Mouse (Mus musculus) CH12F3 (cell line): ENCODE data around the gene Hirip3.

Experiments
- in situ Hi-C: fragments of 300-500 bp; cut with MboI; formaldehyde crosslinking; loops from 2 replicates; pipeline ENCODE4 v1.14.3; 2020; ENCODE audit warnings: low sequenced_read_pairs

Hirip3 gene

DNA sequence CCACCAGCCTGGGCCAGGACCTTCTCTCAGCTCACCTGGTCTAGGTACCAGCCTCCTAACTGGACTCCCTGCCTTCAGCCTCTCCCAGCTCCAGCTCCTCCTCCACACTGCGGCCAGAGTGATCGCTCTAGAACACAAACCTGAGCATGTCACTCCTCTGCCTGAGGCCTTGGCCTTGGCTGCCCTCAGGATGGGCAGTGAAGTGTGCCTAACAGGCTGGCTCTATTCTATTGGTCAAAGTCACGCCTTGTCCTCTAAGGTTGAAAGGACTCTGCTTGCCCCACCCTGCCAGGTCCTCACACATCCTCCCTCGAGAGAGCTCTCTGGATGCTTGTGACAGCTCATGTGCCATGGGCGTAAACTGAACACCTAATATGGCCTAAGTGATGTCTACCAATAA is 8.3 kb upstream of the Hirip3 start:
- in situ Hi-C loops: no loop called here

DNA sequence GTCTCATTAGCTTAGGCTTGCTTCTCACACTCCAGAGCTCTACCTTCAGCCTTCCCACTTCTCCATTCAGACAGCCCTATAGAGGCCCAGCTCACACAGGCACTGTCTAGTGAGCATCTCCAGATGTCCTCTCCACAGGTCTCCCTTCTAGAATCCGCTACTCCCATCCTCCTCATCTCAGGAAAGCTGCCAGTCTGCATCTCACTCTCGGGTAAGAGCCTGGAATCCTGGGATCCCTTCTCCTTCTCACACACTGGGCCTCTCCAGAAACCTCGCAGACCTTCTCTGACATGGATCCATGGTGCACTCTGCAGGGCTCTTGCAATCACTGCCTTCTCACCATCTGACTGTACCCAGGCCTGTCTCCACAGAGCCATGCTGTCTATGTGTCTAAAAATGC is 6.1 kb upstream of the Hirip3 start:
- in situ Hi-C loops: no loop called here

DNA sequence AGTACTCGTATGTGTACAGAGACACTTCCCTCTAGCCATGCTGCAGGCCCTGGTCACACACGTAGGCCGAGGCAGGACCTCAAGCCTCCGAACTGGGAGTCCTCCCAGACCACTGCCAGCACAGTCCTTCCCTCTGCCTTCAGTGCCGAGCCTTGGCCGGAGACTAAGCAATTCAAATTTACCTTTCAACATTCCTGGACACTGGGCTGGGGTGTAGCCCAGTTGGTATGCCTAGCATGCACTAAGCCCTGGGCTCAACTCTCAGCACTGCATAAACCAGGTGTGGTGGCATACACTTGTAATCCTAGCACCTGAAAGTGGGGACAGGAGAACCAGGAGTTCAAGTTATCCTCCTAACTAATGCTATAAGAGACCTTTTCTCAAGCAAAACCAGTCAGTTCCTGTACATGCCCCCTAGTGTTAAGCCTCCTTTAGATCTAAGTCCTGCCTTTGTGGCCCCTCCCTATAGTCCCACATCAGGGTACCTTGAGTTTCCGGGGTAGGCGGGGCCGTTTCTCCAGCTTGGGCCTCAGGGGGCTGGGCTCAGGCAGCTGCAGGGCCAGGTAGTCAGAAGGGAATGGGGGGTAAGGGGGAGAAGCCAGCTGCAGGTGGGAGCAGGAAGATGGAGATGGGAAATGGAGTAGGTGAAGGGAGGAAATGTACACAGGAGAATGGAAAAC is 4.9 kb upstream of the Hirip3 start:
- in situ Hi-C loops: no loop called here

DNA sequence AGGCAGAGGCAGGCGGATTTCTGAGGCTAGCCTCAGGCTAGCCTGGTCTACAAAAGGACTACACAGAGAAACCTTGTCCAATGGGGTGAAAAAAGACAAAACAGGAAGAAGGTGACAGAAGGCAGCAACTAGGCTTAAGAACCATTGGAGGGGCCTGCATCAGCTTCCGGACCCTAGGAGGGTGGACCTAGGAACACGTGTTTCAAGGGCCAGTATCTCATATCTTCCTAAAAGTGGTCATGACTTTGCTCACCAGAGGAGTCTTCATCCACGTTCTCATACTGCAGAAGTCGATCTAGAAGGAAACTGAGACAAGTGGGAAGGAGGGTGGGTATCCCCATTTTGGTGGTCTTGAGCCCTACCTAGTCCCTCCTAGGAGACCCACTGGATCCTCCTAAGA is 785 bp upstream of the Hirip3 start:
- in situ Hi-C loops: no loop called here

DNA sequence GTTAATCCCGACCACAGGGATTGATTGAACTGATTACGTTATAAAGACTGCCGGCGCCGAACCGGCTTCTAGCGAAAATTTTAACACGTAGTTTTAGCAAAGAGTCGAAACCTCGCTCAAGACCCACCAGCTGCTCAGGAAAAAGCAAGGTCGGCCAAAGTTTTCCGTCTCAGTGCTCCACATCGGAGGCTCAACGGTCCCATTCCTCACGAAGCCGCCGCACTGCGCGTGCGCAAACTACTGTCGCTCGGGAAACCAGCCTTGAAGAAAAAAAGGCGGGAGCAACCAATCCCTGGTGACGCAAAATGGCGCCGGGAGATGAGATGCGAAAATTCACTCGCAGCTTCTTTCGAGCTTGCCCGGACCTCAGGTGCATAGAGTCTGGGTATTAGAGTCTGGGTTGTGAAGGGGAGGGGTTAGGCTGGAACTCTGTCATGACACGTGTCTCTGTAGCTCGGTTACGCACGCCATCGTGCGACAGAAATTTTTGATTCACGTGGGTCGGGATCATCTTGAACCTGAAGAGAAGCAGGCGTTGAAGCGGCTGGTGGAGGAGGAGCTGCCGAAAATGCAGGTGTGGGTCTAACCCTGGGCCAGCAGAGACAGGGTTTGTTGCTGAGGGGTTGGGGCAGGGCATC is 494 bp downstream of the Hirip3 start, which contains the start of gene Ino80e:
Gene Ino80e (minus strand): TSS at position 231 of the 638 bp plus-strand sequence.
- in situ Hi-C loops: no loop called here

DNA sequence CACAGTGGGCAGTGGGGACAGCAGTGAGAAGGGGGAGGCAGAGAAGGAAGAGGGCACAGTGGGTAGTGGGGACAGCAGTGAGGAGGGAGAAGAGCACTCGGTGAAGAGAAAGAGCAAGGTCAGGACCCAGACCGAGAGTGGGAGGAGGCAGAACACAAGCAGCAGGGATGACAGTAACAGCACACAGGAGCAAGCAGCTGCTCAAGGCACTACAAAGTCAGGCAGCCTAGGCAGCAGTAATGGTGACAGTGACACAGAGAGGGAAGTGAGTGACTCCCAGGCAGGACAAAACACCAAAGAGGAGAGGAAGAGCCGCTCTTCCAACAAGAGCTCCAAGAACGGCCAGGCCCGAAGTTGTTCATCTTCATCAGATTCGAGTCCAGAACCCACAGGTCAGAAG is 2.0 kb downstream of the Hirip3 start:
- in situ Hi-C loops: no loop called here

DNA sequence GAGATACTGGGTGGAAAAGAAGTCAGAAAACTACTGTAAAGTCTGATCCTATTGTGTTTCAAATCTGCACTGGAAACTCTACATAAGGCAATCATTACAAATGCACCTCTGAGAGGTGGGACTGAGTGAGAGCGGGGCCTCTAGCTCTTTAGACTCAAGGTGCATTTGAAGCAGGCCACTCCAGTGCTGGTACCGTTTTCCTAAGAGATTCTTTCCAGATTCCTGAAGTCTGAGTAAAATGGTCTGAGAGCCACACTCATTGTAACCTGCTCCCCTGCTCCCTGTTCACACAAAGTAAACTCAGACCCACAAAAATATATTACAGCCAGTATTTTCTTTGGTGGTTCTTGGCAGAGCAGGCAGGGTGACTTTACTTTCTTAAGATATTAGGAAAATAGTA is 5.8 kb downstream of the Hirip3 start:
- in situ Hi-C loops: no loop called here

DNA sequence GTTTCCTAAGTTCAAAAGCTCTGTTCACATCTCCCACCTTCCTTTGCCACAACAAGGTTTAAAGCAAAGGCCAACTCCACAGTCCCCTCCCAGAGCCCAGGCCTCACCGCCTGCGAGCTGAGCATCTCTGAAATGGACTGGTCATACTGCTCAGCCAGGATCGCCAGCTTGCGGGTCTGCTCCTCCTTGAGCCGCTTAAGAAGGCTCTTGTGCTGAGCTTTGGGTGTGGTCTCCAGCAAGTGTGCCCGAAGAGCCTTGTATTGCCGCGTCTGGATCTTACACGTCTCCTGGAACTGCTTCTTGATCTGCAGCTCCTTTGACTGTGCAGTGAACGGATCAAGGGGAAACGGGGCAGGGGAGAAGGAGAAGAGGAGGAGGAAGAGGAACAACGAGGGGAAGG is 6.2 kb downstream of the Hirip3 start:
- in situ Hi-C loops: no loop called here

DNA sequence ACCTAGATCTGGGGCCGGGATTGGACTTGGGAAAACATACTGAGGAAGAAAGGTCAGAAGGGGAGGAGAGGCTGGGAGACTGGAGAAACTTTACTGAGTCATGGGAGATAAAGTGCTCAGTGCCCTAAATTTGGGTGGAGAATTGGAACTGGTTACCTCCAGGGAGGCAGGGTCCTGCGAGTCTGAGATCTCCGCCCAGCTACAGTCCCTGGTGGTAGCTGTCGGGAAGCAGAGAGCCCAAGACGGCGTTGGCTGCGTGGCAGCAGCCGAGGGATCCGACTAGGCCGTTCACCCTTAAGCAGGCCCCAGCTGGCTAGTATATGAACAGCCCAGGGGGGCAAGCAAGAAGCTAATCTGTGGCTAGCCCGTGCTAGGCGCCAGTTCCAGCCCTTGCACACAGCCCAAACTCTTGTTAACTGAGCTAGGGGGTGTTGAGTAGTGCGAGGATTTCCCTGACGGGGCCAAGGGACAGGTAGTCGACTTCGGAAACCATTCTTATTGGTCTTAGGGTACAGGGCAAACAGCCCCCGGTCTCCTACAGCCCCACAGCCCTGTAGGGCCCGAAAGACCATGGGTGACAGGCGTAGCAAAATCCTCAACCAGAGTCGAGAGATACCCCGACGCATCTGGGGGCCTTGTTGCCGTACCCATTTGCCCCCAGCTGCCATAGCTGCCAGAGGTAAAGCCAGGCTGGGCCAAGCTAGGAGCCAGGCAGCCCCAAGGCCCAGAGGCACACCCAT is 8.2 kb downstream of the Hirip3 start:
- in situ Hi-C loops: no loop called here

DNA sequence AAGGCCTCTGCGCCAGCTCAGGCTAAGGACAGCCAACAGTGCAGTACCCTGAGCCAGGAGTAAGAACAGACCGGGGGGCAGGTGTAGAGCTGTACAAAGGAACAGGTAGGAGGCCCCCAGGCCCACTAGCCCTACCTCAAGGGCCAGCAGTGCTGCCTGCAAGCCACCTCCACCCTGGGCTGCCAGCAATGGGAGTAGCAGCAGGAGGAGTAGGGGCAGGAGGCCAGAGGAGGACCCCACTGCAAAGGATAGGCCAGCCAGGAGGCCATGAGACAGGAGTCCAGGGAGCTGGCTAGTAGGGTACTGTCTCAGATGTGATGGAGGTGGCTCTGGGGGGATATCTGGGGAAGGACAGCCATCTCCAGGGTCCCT is 8.7 kb downstream of the Hirip3 start:
- in situ Hi-C loops: no loop called here

DNA sequence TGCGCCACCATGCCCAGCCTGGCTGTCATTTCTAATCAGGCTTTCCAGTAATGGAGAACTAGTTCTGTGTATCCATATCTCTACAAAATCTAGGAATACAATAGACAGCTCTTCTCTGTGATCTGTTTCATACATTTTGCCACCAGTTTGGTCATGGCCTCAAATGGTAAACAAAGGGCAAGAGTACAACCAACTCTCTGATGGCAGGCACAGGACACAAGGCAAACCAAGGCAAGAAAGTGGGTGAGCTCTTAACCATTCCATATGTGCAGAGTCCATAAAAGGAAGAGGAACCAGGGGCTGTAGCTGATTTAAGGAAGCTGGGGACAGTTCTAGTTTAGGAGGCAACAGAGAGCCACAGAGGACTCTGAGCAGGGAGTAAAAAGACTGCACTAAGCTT is 15.5 kb downstream of the Hirip3 start:
- in situ Hi-C loops: no loop called here

DNA sequence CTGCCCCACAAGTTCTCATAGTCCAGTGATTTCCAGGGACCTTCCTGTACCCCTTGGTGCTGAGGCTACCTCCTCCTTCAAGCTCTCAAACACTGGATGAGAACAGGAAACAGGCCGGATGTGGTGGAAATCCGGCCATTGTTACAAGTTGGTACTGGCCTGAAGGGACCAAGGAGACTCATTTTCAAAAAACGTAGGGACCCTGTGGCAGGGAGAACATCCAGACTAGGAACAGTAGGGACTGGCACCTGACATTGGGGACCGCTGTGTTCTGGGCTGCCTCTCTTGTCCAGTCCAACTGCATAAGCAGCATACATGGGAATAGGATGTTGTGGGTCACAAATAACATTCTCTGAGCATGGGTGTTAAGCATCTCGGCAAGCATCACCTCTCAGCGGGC is 19.3 kb downstream of the Hirip3 start:
- in situ Hi-C loops: no loop called here

DNA sequence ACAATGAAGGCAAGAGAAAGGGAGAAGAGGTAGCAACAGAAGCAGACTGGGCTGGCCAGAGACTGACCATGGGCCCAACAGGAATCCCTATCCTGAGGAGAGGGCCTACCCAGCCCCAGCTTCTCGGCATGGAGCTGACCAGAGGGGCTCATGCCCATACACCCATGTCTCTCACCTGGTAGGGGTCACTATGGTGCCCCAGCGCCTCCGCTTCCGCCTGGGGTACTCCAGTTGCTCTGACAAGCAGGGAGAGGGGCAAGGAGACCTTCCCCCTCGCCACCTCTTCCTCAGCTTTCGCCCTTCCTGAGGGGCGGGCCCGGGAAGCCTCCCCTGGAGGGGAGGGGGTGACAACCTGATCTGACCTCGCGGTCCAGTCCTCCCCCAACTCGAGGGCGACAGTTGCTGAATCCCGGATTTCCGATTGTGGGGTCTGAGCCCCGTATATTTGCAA is 22.0 kb downstream of the Hirip3 start:
- in situ Hi-C loops: no loop called here

DNA sequence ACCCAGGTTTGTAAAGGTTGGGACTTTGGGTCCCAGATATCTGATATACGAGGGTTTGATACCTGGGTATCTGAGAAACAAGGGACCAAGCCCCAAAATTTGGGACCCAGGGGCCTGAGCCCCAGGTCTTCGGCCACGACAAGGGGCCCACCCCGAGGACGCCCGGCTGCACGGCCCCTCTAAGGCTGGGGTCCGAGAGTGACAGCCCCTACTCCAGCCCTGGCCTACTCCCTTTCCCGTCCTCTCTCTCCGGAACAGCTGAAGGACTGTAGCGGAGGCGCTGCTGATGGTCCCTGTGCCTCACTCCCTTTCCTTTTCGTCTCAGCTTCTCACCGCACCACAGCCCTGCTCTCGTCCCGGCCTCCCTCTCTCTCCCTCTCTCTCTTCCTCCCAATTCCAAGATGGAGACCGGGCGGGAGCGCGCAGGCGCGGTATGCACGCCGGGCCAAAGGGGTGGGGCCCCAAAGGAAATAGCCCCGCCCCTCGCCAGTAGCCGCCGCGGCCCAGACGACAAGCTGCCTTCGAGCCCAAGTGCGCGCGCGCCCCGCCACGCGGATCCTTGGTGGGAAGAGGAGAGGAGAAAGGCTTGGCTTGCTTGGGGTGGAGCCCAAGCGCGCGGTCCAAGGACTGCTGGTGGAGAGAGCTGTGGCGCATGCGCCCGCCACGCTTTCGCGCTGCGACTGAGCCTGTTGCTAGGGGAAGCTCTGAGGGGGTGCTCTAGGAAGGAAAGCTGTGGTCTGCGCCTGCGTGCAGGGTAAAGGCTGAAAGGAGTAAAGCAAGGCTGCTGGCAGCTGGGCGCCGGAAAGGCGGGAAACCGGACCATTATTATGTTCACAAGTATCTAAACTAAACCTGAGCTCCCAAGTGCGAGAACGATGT is 22.8 kb downstream of the Hirip3 start, which contains the start of gene Taok2:
Gene Taok2 (minus strand): TSS at position 418 of the 879 bp plus-strand sequence.
- in situ Hi-C loops: no loop called here

DNA sequence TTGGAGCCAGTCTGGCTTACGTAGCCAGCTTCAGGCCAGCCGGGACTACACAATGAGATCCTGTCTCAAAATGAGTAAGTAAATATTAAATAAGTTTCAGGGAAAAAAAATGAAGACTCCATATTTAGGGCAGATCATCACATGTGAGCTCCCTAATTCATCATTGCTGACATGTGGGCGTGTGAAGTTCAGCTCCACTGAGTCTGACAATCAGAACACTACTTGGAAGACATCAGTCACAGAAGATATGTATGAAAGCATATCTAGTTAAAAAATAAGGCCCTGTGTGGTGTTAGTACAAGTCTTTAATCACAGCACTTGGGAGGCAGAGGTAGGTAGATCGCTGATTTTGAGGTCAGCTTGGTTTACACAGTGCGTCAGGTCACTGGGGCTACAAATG is 25.5 kb downstream of the Hirip3 start:
- in situ Hi-C loops: no loop called here

DNA sequence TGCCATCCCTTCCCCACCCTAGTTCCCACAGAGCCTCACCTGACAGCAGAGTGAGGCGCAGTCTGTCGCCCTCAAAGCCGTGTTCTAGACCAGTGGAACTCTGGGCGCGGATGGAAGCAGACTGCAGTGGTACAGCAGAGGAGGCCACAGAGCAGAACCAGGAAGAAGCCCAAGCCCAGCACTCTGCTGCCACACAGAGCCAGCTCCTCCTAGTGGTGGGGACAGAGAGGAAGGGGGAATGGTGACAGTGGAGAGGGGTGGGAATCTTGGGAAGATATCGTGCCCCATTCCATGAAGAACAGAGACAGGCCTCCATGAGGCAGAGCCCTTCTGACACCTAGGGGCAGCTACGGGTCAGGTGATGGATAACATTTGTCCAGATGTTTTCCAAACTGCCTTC is 27.1 kb downstream of the Hirip3 start:
- in situ Hi-C loops: no loop called here

DNA sequence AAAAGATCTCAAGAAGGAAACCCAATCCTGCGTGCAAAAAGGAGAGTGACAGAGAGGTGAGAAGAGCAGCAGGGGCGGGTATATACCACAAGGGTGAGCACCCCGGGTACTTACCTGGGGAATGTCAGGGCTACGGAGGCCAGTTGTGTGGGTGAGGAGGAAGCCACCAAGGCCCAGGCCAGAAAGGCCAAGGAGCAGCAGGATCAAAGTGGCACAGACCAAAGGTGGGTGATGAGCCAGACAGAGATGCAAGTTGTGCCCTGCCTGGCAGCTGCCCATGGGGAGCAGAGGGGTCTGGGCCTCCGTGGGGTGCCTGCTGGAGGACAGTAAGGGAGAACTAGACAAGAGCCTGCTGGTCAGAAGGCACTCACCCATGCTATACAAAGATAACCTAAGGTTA is 35.1 kb downstream of the Hirip3 start:
- in situ Hi-C loops: no loop called here

DNA sequence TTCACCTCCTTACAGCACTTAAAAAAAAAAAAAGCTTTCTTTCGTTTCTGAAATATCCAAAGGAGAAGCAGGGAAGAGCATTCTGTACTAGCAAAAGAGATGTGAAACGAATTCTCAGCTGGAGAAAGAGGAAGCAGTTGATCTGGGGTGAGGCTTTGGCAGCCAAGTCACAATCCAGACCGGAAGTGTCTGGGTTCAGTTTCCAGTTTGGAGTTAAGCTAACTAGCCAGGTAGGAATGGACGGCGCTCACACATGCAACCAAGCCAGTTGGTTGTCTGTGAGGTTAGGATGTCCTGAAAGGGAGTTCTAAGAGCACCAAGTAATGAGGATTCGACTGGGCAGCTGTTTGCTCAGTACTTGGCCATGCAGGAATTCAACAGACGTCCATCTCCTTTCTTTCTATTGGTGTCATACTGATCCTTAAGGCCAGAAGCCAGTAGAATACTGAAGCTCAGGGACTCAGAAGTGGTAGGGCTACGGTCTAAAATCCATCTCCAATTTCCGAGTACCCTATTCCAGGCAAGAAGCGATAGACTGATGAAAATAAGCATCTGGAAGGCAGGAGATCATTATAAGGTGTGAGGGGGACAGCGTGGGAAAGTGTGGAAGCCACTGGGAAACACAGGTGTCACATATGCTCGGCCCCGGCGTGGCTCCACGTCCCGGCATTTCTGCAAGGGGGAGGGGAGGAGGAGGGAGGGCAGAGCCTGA is 35.8 kb downstream of the Hirip3 start:
- in situ Hi-C loops: no loop called here

DNA sequence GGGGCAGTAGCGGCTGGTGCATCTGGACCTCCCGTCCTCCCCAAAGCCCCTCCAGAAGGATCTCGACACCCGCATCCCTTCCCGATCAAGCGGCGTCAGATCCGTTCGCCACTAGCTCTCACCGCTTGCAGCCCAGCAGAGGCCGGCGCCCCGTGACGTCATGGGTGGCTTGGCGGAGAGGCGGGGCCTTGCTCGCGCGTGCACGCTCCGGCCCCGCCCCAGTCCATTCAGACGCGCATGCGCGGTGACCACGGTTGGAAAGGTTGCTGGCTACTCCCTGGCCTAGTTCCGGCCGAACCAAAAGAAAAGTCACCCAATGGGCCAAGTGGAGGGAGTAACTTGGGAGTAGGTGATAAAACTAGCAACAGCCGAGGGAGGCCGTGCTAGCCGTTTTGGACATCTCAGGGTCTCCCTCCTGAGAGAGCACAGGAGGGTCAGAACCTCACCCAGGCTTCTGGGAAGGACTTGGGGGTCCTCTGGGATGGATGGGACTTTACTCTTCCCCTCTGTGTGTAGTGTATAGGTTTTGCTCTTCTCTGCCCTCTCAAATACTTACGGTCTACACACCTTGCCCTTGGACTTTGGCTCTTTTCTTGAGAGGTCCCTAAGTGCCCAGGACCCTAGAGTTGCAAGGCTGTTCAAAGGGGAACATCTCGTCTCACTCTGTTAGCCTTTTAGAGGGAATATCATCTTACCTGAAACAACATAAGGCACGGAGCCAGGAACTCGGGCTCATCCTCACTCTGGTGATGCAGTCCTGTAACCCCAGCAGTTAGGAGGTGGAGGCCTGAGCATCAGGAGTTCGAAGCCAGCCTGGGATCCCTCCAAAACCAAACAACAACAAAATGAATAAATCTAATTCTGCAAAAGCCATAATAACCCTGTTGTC is 36.6 kb downstream of the Hirip3 start:
- in situ Hi-C loops: no loop called here
